Mouse (Mus musculus) erythroblast, embryonic 14.5 days (primary cell): ENCODE data around the gene Ptprg.

ENCODE experiments used
- GATA1 ChIP-seq: IDR thresholded peaks from 2 replicates; pipeline ENCODE4 v1.6.1; 2012; ENCODE audit warnings: low read length, inconsistent platforms, mixed read lengths
- TAL1 ChIP-seq: IDR thresholded peaks from 3 replicates; pipeline ENCODE4 v1.6.1; 2012; ENCODE audit warnings: low read length, inconsistent platforms, mixed read lengths

DNA sequence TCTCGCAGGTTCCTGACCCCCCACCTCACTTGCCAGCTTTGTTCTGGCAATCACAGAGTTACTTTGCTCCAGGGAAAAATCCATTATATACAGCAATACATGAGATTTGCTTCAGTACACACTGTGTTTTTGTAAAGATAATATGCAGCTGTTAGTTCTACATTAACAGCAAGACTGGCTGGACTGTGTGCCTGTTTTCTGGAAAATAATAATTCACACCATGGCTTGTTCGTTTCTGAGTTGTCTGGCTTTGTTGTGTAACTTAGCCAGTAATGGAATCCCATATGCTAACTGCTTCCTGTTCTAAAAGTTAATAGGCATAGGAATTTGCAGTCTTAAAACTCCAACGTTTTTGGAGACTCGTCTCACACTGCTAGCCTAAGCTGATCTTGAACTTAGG, 635.0 kb downstream of the Ptprg start:
- TF ChIP-seq TAL1: no peak
- TF ChIP-seq GATA1: no peak
